Mouse (Mus musculus): Measurements from ENCODE around the gene Gm28048.

DNA sequence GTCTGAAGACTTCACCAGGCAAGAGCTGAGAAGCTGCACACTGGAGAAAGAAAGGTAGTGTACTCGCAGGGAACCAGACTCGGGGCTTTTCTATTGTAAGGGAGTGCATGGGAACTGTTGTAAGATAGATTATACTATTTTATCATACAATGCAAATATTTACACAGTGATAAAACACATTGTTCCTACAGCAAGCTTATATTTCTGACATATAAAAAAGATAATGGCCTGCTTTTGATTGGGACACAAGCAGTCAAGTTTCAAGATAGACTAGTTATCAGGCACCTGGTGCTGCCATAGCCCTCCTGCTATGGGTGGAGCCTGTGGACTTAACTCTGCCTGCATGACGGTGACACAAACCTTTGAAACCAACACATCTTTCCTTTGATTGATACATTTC, 47.1 kb upstream of the Gm28048 start:
- TF ChIP-seq CTCF (IDR thresholded peaks at IDR 0.05; ENCODE audit: low read depth, low read length) (no peak), POLR2A (IDR thresholded peaks at IDR 0.05; ENCODE audit: extremely low read depth, insufficient read depth, low read length) (no peak)
